Mouse (Mus musculus) cerebellum, postnatal 25 days (tissue): ENCODE data around the gene F3.

Experiments
- DNase-seq, 2 experiments: peaks; one replicate each; pipeline ENCODE4 v3.0.0; 2021; ENCODE audit warnings: mixed read lengths in 2 of 2

The F3 gene

GRCm38 (mm10) chr3:121710894-121711531 lies 12.3 kb upstream of the F3 start:
- DNase-seq = no peak

GRCm38 (mm10) chr3:121712222-121712621 lies 11.1 kb upstream of the F3 start:
- no peak for DNase-seq

- no peak for DNase-seq
Measured at GRCm38 (mm10) chr3:121713151-121713701, 10.1 kb upstream of the F3 start.

- no peak for DNase-seq
Measured at GRCm38 (mm10) chr3:121713816-121714215, 9.5 kb upstream of the F3 start.

GRCm38 (mm10) chr3:121714461-121714860 lies 8.9 kb upstream of the F3 start:
- DNase-seq = no peak

- no peak for DNase-seq
Measured at GRCm38 (mm10) chr3:121715336-121715735, 8.0 kb upstream of the F3 start.

- no peak for DNase-seq
Measured at GRCm38 (mm10) chr3:121715741-121716459, 7.4 kb upstream of the F3 start.

- no peak for DNase-seq
Measured at GRCm38 (mm10) chr3:121716480-121716879, 6.9 kb upstream of the F3 start.

GRCm38 (mm10) chr3:121718679-121719078 lies 4.7 kb upstream of the F3 start:
- DNase-seq = no peak

- DNase-seq = no peak
Measured at GRCm38 (mm10) chr3:121719701-121720100, 3.6 kb upstream of the F3 start.

GRCm38 (mm10) chr3:121720801-121721690 lies 2.3 kb upstream of the F3 start:
- DNase-seq = no peak

- DNase-seq = no peak
Measured at GRCm38 (mm10) chr3:121721691-121722070, 1.7 kb upstream of the F3 start.

GRCm38 (mm10) chr3:121723968-121724524 lies 709 bp downstream of the F3 start:
- peak; percentile 31 for DNase-seq

GRCm38 (mm10) chr3:121724553-121724952 lies 1.2 kb downstream of the F3 start:
- no peak for DNase-seq

- DNase-seq = no peak
Measured at GRCm38 (mm10) chr3:121725651-121726050, 2.3 kb downstream of the F3 start.

- no peak for DNase-seq
Measured at GRCm38 (mm10) chr3:121729678-121730077, 6.3 kb downstream of the F3 start.

GRCm38 (mm10) chr3:121735542-121735941 lies 12.2 kb downstream of the F3 start:
- DNase-seq = no peak

GRCm38 (mm10) chr3:121736025-121736744 lies 12.8 kb downstream of the F3 start:
- DNase-seq = peak; percentile 89 to 92

GRCm38 (mm10) chr3:121737453-121737852 lies 14.1 kb downstream of the F3 start:
- peak in 1 of 2 experiments; percentile 66 for DNase-seq

GRCm38 (mm10) chr3:121737901-121738300 lies 14.6 kb downstream of the F3 start:
- no peak for DNase-seq

GRCm38 (mm10) chr3:121738742-121739342 lies 15.5 kb downstream of the F3 start:
- no peak for DNase-seq
